Mouse (Mus musculus) myocyte (in vitro differentiated cells): ENCODE measurements at regions not wholly inside any gene's neighbourhood (a gene's known extent, or its start where the extent isn't known, plus 50 kb on each side); places are given as distances from the start of the nearest gene placed in this dataset.

ENCODE experiments used
- H3K27me3 ChIP-seq: one replicate; pipeline ENCODE4 v1.6.1; 2011; ENCODE audit not compliant: control insufficient read depth, insufficient read depth, insufficient read length
- H3K36me3 ChIP-seq: one replicate; pipeline ENCODE4 v1.6.1; 2011; ENCODE audit not compliant: control insufficient read depth, insufficient read depth
- H3K4me2 ChIP-seq: one replicate; pipeline ENCODE4 v1.6.1; 2011; ENCODE audit warnings: low read depth, control low read depth
- H3K4me3 ChIP-seq: one replicate; pipeline ENCODE4 v1.5.1; 2011; ENCODE audit warnings: mild to moderate bottlenecking, control low read depth, moderate library complexity
- H3K79me2 ChIP-seq: one replicate; pipeline ENCODE4 v1.6.1; 2011; ENCODE audit not compliant: control insufficient read depth, insufficient read depth
- H3ac ChIP-seq: one replicate; pipeline ENCODE4 v1.6.1; 2011; ENCODE audit not compliant: control insufficient read depth, insufficient read length
- CEBPB ChIP-seq: IDR thresholded peaks from 2 replicates; pipeline ENCODE4 v1.6.1; 2011; ENCODE audit warnings: mild to moderate bottlenecking, moderate library complexity; ENCODE audit not compliant: poor library complexity, insufficient read depth, severe bottlenecking
- E2F4 ChIP-seq: IDR thresholded peaks from one replicate; pipeline ENCODE4 v1.6.1; 2011; ENCODE audit warnings: mild to moderate bottlenecking, control low read depth, moderate library complexity; ENCODE audit not compliant: insufficient read depth
- MAX ChIP-seq: IDR thresholded peaks from one replicate; pipeline ENCODE4 v1.6.1; 2011; ENCODE audit warnings: low read depth, mild to moderate bottlenecking, control low read depth
- MYOD1 ChIP-seq, 3 experiments: IDR thresholded peaks; one replicate each; pipeline ENCODE4 v1.6.1; 2011; ENCODE audit warnings: control low read depth in 2 of 3, low read depth in 2 of 3, mild to moderate bottlenecking in 2 of 3, moderate library complexity in 1 of 3; ENCODE audit not compliant: insufficient read length in 2 of 3, control insufficient read depth in 1 of 3
- MYOG ChIP-seq, 3 experiments: IDR thresholded peaks; one replicate each; pipeline ENCODE4 v1.6.1; 2011; ENCODE audit warnings: control low read depth in 2 of 3, low read depth in 2 of 3, mild to moderate bottlenecking in 2 of 3; ENCODE audit not compliant: insufficient read length in 2 of 3, control insufficient read depth in 1 of 3, insufficient read depth in 1 of 3
- POLR2A ChIP-seq: IDR thresholded peaks from one replicate; pipeline ENCODE4 v1.6.1; 2011; ENCODE audit warnings: low read depth, mild to moderate bottlenecking, control low read depth, moderate library complexity; ENCODE audit not compliant: insufficient read length
- POLR2AphosphoS2 ChIP-seq: IDR thresholded peaks from one replicate; pipeline ENCODE4 v1.6.1; 2011; ENCODE audit warnings: low read depth, control low read depth; ENCODE audit not compliant: insufficient read length
- REST ChIP-seq: IDR thresholded peaks from one replicate; pipeline ENCODE4 v1.6.1; 2011; ENCODE audit warnings: mild to moderate bottlenecking, control low read depth, moderate library complexity; ENCODE audit not compliant: insufficient read depth, insufficient read length
- SRF ChIP-seq: IDR thresholded peaks from one replicate; pipeline ENCODE4 v1.6.1; 2011; ENCODE audit warnings: low read depth; ENCODE audit not compliant: control insufficient read depth, insufficient read length
- TCF12 ChIP-seq: IDR thresholded peaks from one replicate; pipeline ENCODE4 v1.6.1; 2011; ENCODE audit warnings: mild to moderate bottlenecking, control low read depth; ENCODE audit not compliant: poor library complexity, insufficient read depth, severe bottlenecking
- TCF3 ChIP-seq: IDR thresholded peaks from one replicate; pipeline ENCODE4 v1.6.1; 2011; ENCODE audit warnings: low read depth, control low read depth; ENCODE audit not compliant: insufficient read length
- USF1 ChIP-seq: IDR thresholded peaks from one replicate; pipeline ENCODE4 v1.6.1; 2011; ENCODE audit warnings: low read depth, mild to moderate bottlenecking, control low read depth, moderate library complexity

DNA sequence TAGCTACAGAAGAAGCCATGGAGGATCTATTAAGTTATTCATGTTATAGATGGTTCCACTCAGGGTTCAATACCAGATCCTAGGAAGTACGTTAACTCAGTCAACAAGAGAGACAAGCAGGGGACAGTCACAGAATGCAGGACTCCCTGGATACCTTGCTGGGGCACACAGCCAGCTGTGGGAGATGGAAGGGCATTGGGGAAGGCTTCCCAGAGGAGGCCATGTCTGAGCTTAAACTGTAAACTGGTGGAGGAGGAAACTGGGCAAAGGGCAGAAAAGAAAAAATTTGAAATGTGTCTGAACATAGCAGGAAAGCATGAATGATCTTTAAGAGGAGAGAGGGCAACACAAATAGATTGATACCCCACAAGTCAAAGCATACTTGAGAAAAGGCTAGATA is 229.5 kb downstream of the Emx2 start:
- no peaks in the 10 kb centered on the region for H3K27me3 ChIP-seq
- H3K36me3 ChIP-seq: no peaks in the 10 kb centered on the region
- no peaks in the 10 kb centered on the region for H3K79me2 ChIP-seq
- H3K4me2 ChIP-seq: no peak overlapping the region
- H3K4me3 ChIP-seq: no peak overlapping the region
- no peak overlapping the region for H3ac ChIP-seq
- TF ChIP-seq MAX: no peak
- TF ChIP-seq POLR2A: no peak
- no peak for TF ChIP-seq REST
- TF ChIP-seq TCF12: no peak
- TF ChIP-seq POLR2AphosphoS2: no peak
- TF ChIP-seq E2F4: no peak
- TF ChIP-seq MYOD1 (IDR thresholded peaks at IDR 0.05; ENCODE audit: control insufficient read depth in 1 of 3, insufficient read length in 2 of 3, low read depth in 2 of 3): no peak
- TF ChIP-seq SRF: no peak
- TF ChIP-seq CEBPB: no peak
- no peak for TF ChIP-seq TCF3
- TF ChIP-seq MYOG (IDR thresholded peaks at IDR 0.05; ENCODE audit: control insufficient read depth in 1 of 3, insufficient read depth in 1 of 3, insufficient read length in 2 of 3, low read depth in 2 of 3): no peak
- no peak for TF ChIP-seq USF1

DNA sequence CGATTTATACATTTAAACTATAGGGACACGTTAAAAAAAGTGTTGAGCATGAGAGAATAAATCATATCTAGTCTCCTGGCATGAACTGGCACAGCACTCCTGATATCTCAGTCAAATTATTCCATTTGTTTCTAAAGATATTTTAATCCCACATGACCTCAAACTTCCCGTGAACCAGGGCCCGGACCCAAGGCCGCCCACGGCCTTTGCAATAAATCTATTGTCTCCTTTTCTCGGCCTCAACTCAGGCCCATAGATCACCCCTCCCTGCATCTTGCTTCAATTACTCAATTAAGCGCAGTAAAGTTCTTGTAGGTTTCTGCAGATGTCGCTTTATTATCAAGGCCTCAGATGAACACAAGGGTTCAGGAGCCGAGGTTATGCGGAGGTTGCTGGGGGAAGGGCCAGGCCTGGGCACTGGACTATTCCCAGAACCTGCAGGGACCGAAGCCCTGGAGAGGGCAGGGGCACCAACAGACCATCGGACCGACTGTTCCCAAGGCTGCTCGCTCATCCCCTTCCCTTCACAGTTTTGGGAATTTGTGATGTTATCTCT is 233.4 kb downstream of the Emx2 start:
- TF ChIP-seq USF1: no peak
- Histone ChIP-seq H3K27me3 (no peaks in the 10 kb centered on the region), H3ac (no peak overlapping the region), H3K36me3 (no peaks in the 10 kb centered on the region), H3K4me3 (no peak overlapping the region), H3K79me2 (no peaks in the 10 kb centered on the region), H3K4me2 (no peak overlapping the region)

DNA sequence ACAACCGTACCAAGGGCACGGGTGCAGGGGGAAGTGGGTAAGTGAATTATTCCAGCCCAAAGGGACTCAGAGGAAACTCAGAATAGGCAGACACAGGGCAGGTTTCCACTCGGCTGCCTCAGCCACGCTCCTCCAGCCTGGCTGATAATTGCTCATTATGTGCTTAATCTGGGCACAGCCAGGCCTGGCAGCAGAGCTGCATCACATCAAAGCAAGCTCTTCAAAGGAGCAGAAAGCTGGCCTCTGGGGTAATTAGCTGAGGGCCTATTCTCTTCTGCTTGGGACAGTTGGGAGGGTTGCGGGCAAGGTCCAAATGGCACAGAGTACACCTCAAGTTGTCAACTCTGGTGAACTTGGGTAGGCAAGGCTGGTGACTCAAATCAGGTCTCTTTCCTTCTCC is 239.5 kb downstream of the Emx2 start:
- H3K79me2 ChIP-seq: no peaks in the 10 kb centered on the region
- no peak overlapping the region for H3K4me2 ChIP-seq
- H3ac ChIP-seq: no peak overlapping the region
- no peaks in the 10 kb centered on the region for H3K36me3 ChIP-seq
- no peaks in the 10 kb centered on the region for H3K27me3 ChIP-seq
- no peak overlapping the region for H3K4me3 ChIP-seq
- TF ChIP-seq E2F4: no peak
- TF ChIP-seq MYOD1 (IDR thresholded peaks at IDR 0.05; ENCODE audit: control insufficient read depth in 1 of 3, insufficient read length in 2 of 3, low read depth in 2 of 3): no peak
- TF ChIP-seq USF1: no peak
- no peak for TF ChIP-seq MAX
- TF ChIP-seq POLR2AphosphoS2: no peak
- no peak for TF ChIP-seq REST
- TF ChIP-seq TCF12: no peak
- TF ChIP-seq TCF3: no peak
- TF ChIP-seq SRF: no peak
- TF ChIP-seq CEBPB: no peak
- no peak for TF ChIP-seq POLR2A
- TF ChIP-seq MYOG (IDR thresholded peaks at IDR 0.05; ENCODE audit: control insufficient read depth in 1 of 3, insufficient read depth in 1 of 3, insufficient read length in 2 of 3, low read depth in 2 of 3): no peak

DNA sequence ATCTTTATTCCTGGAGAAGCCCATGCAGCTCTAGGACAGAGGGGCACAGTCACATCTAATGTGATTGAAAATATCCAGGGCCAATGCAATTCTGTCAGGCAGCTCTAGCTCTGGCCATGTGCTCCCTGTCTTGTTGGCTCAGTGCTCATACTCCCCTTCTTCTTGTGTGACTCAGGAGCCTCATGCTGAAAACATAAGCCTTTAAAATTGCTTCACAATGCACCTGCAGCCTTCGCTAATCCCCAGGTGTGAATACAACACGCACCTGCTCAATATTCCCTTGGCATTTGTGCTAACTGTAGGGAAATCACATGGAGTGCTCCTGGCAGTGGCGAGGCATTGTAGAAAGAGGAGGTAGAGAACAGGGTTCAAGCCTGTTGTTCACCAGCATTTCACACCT is 242.0 kb downstream of the Emx2 start:
- Histone ChIP-seq H3K4me3 (no peak overlapping the region), H3K36me3 (no peaks in the 10 kb centered on the region), H3ac (no peak overlapping the region), H3K4me2 (no peak overlapping the region), H3K79me2 (no peaks in the 10 kb centered on the region), H3K27me3 (no peaks in the 10 kb centered on the region)
- no peak for TF ChIP-seq CEBPB
- no peak for TF ChIP-seq REST
- no peak for TF ChIP-seq USF1
- no peak for TF ChIP-seq MYOD1 (IDR thresholded peaks at IDR 0.05; ENCODE audit: control insufficient read depth in 1 of 3, insufficient read length in 2 of 3, low read depth in 2 of 3)
- no peak for TF ChIP-seq E2F4
- TF ChIP-seq POLR2A: no peak
- TF ChIP-seq TCF12: no peak
- TF ChIP-seq SRF: no peak
- no peak for TF ChIP-seq MAX
- TF ChIP-seq MYOG (IDR thresholded peaks at IDR 0.05; ENCODE audit: control insufficient read depth in 1 of 3, insufficient read depth in 1 of 3, insufficient read length in 2 of 3, low read depth in 2 of 3): no peak
- TF ChIP-seq TCF3: no peak

DNA sequence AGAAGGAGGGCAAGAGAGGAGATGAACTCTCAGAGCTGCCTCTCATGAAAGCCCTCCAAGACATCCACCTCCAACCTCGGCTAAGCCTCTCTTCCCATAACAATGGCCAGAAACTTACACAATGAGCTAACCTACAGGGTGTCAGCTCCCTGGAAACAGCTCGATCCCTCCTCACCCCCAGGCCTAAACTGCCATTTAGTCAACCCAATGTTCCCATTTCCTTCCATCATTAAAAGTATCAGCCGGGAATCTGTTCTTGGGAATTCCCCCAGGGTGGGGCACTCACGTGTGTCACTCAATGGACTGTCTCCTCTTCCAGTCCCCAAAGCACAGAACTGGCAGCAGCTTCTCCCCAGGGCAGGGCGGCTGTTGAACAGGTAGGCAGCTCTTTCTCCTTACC is 236.3 kb downstream of the Rab11fip2 start:
- Histone ChIP-seq H3K36me3 (no peaks in the 10 kb centered on the region), H3ac (no peak overlapping the region), H3K4me2 (no peak overlapping the region), H3K4me3 (no peak overlapping the region), H3K79me2 (no peaks in the 10 kb centered on the region), H3K27me3 (no peaks in the 10 kb centered on the region)
- no peak for TF ChIP-seq MYOD1 (IDR thresholded peaks at IDR 0.05; ENCODE audit: control insufficient read depth in 1 of 3, insufficient read length in 2 of 3, low read depth in 2 of 3)
- no peak for TF ChIP-seq E2F4
- TF ChIP-seq REST: no peak
- no peak for TF ChIP-seq TCF3
- TF ChIP-seq POLR2A: no peak
- TF ChIP-seq SRF: no peak
- no peak for TF ChIP-seq POLR2AphosphoS2
- TF ChIP-seq MAX: no peak
- TF ChIP-seq USF1: no peak
- TF ChIP-seq CEBPB: no peak
- TF ChIP-seq MYOG (IDR thresholded peaks at IDR 0.05; ENCODE audit: control insufficient read depth in 1 of 3, insufficient read depth in 1 of 3, insufficient read length in 2 of 3, low read depth in 2 of 3): no peak
